Mouse (Mus musculus): ENCODE results near the gene Armc9. TPM values are rescaled to one million over a fixed set of nuclear protein-coding genes. Genes with fewer than 3 reads are reported as not detected.

Armc9 gene
- polyA plus RNA-seq, 1 experiment from 2014 or later = 32.3 TPM

GRCm38 (mm10) chr1:86156075-86156474 lies 1.5 kb downstream of the Armc9 start:
- Histone ChIP-seq H3K4me2 (no peak overlapping the region), H3K9me3 (ENCODE audit: control insufficient read depth, low read length) (no peaks in the 10 kb centered on the region), H3K27ac (ENCODE audit: low read depth, low read length) (no peak overlapping the region), H3K9ac (ENCODE audit: low read length) (0 out of 2 replicates have a peak overlapping the region, but pooled peaks have one; percentile 17), H3K36me3 (ENCODE audit: control insufficient read depth, insufficient read depth, low read length) (peaks cover 9% of the 10 kb centered on the region; the same call in 1 of the 2 replicates), H3K27me3 (ENCODE audit: control insufficient read depth, insufficient read depth, low read length) (no peaks in the 10 kb centered on the region), H3K4me3 (ENCODE audit: low read depth, low read length) (no peak overlapping the region), H3K4me1 (ENCODE audit: control insufficient read depth, insufficient read depth, low read length) (peaks cover 12% of the 10 kb centered on the region)
- no peak for DNase-seq (ENCODE audit: low spot score, missing footprints)
- WGBS = 83% methylated on average over 3 of the region's 3 CpGs
- ATAC-seq (ENCODE audit: low FRiP score) = no peak

GRCm38 (mm10) chr1:86156595-86156994 lies 2.0 kb downstream of the Armc9 start:
- Histone ChIP-seq H3K27me3 (ENCODE audit: control insufficient read depth, insufficient read depth, low read length) (no peaks in the 10 kb centered on the region), H3K9ac (ENCODE audit: low read length) (no peak overlapping the region), H3K9me3 (ENCODE audit: control insufficient read depth, low read length) (no peaks in the 10 kb centered on the region), H3K36me3 (ENCODE audit: control insufficient read depth, insufficient read depth, low read length) (peaks cover 9% of the 10 kb centered on the region; the same call in 1 of the 2 replicates), H3K4me1 (ENCODE audit: control insufficient read depth, insufficient read depth, low read length) (peaks cover 12% of the 10 kb centered on the region), H3K27ac (ENCODE audit: low read depth, low read length) (no peak overlapping the region), H3K4me2 (no peak overlapping the region), H3K4me3 (ENCODE audit: low read depth, low read length) (no peak overlapping the region)
- WGBS = 90% methylated on average over 6 of the region's 6 CpGs
- no peak for DNase-seq (ENCODE audit: low spot score, missing footprints)
- ATAC-seq (ENCODE audit: low FRiP score) = no peak

GRCm38 (mm10) chr1:86160059-86160458 lies 5.5 kb downstream of the Armc9 start:
- Histone ChIP-seq H3K27me3 (ENCODE audit: control insufficient read depth, insufficient read depth, low read length) (no peaks in the 10 kb centered on the region), H3K4me1 (ENCODE audit: control insufficient read depth, insufficient read depth, low read length) (peaks cover 6% of the 10 kb centered on the region), H3K4me3 (ENCODE audit: low read depth, low read length) (no peak overlapping the region), H3K36me3 (ENCODE audit: control insufficient read depth, insufficient read depth, low read length) (peaks cover 9% of the 10 kb centered on the region; the same call in 1 of the 2 replicates), H3K9ac (ENCODE audit: low read length) (no peak overlapping the region), H3K27ac (ENCODE audit: low read depth, low read length) (no peak overlapping the region), H3K4me2 (no peak overlapping the region), H3K9me3 (ENCODE audit: control insufficient read depth, low read length) (no peaks in the 10 kb centered on the region)
- 95% methylated on average over 6 of the region's 6 CpGs for WGBS
- ATAC-seq (ENCODE audit: low FRiP score) (no peak), DNase-seq (ENCODE audit: low spot score, missing footprints) (no peak)

GRCm38 (mm10) chr1:86160479-86160878 lies 5.9 kb downstream of the Armc9 start:
- H3K4me1 ChIP-seq (ENCODE audit: control insufficient read depth, insufficient read depth, low read length) = peaks cover 2% of the 10 kb centered on the region
- H3K36me3 ChIP-seq (ENCODE audit: control insufficient read depth, insufficient read depth, low read length) = peaks cover 9% of the 10 kb centered on the region; the same call in 1 of the 2 replicates
- 98% methylated on average over 5 of the region's 5 CpGs for WGBS
- no peak for DNase-seq (ENCODE audit: low spot score, missing footprints)
- no peak overlapping the region for H3K27ac ChIP-seq (ENCODE audit: low read depth, low read length)
- no peaks in the 10 kb centered on the region for H3K9me3 ChIP-seq (ENCODE audit: control insufficient read depth, low read length)
- no peak overlapping the region for H3K4me2 ChIP-seq
- no peak overlapping the region for H3K4me3 ChIP-seq (ENCODE audit: low read depth, low read length)
- ATAC-seq (ENCODE audit: low FRiP score) = no peak
- H3K27me3 ChIP-seq (ENCODE audit: control insufficient read depth, insufficient read depth, low read length) = no peaks in the 10 kb centered on the region
- no peak overlapping the region for H3K9ac ChIP-seq (ENCODE audit: low read length)

- Histone ChIP-seq H3K27me3 (ENCODE audit: control insufficient read depth, insufficient read depth, low read length) (no peaks in the 10 kb centered on the region), H3K4me1 (ENCODE audit: control insufficient read depth, insufficient read depth, low read length) (no peaks in the 10 kb centered on the region), H3K27ac (ENCODE audit: low read depth, low read length) (no peak overlapping the region), H3K9ac (ENCODE audit: low read length) (no peak overlapping the region), H3K4me3 (ENCODE audit: low read depth, low read length) (no peak overlapping the region), H3K9me3 (ENCODE audit: control insufficient read depth, low read length) (no peaks in the 10 kb centered on the region), H3K36me3 (ENCODE audit: control insufficient read depth, insufficient read depth, low read length) (peaks cover 9% of the 10 kb centered on the region; the same call in 1 of the 2 replicates), H3K4me2 (no peak overlapping the region)
- DNase-seq (ENCODE audit: low spot score, missing footprints) (no peak), ATAC-seq (ENCODE audit: low FRiP score) (no peak)
- WGBS = 98% methylated on average over 5 of the region's 5 CpGs
These were observed 6.5 kb downstream of the Armc9 start for GRCm38 (mm10) chr1:86161061-86161460.

- Histone ChIP-seq H3K4me1 (ENCODE audit: control insufficient read depth, insufficient read depth, low read length) (no peaks in the 10 kb centered on the region), H3K27me3 (ENCODE audit: control insufficient read depth, insufficient read depth, low read length) (no peaks in the 10 kb centered on the region), H3K9ac (ENCODE audit: low read length) (no peak overlapping the region), H3K9me3 (ENCODE audit: control insufficient read depth, low read length) (no peaks in the 10 kb centered on the region), H3K4me3 (ENCODE audit: low read depth, low read length) (no peak overlapping the region), H3K4me2 (no peak overlapping the region), H3K36me3 (ENCODE audit: control insufficient read depth, insufficient read depth, low read length) (peaks cover 3% of the 10 kb centered on the region), H3K27ac (ENCODE audit: low read depth, low read length) (no peak overlapping the region)
- ATAC-seq (ENCODE audit: low FRiP score) = no peak
- 94% methylated on average over 5 of the region's 5 CpGs for WGBS
- DNase-seq (ENCODE audit: low spot score, missing footprints) = no peak
These were observed 20.0 kb downstream of the Armc9 start for GRCm38 (mm10) chr1:86174602-86175001.

- H3K4me3 ChIP-seq (ENCODE audit: low read depth, low read length) = no peak overlapping the region
- H3K27me3 ChIP-seq (ENCODE audit: control insufficient read depth, insufficient read depth, low read length) = no peaks in the 10 kb centered on the region
- no peak overlapping the region for H3K4me2 ChIP-seq
- H3K9ac ChIP-seq (ENCODE audit: low read length) = no peak overlapping the region
- WGBS = 91% methylated on average over 2 of the region's 2 CpGs
- no peaks in the 10 kb centered on the region for H3K4me1 ChIP-seq (ENCODE audit: control insufficient read depth, insufficient read depth, low read length)
- H3K36me3 ChIP-seq (ENCODE audit: control insufficient read depth, insufficient read depth, low read length) = peaks cover 3% of the 10 kb centered on the region
- H3K27ac ChIP-seq (ENCODE audit: low read depth, low read length) = no peak overlapping the region
- no peak for ATAC-seq (ENCODE audit: low FRiP score)
- no peak for DNase-seq (ENCODE audit: low spot score, missing footprints)
- no peaks in the 10 kb centered on the region for H3K9me3 ChIP-seq (ENCODE audit: control insufficient read depth, low read length)
These were observed 21.5 kb downstream of the Armc9 start for GRCm38 (mm10) chr1:86176066-86176465.

- ATAC-seq (ENCODE audit: low FRiP score) (peak; percentile 75), DNase-seq (ENCODE audit: low spot score, missing footprints) (peak; percentile 93)
- no peaks in the 10 kb centered on the region for H3K9me3 ChIP-seq (ENCODE audit: control insufficient read depth, low read length)
- no peak overlapping the region for H3K4me3 ChIP-seq (ENCODE audit: low read depth, low read length)
- H3K4me1 ChIP-seq (ENCODE audit: control insufficient read depth, insufficient read depth, low read length) = no peaks in the 10 kb centered on the region
- H3K36me3 ChIP-seq (ENCODE audit: control insufficient read depth, insufficient read depth, low read length) = no peaks in the 10 kb centered on the region; the same call in 1 of the 2 replicates
- no peaks in the 10 kb centered on the region for H3K27me3 ChIP-seq (ENCODE audit: control insufficient read depth, insufficient read depth, low read length)
- H3K4me2 ChIP-seq = no peak overlapping the region
- 47% methylated on average over 7 of the region's 7 CpGs for WGBS
- no peak overlapping the region for H3K9ac ChIP-seq (ENCODE audit: low read length)
- no peak overlapping the region for H3K27ac ChIP-seq (ENCODE audit: low read depth, low read length)
These were observed 24.1 kb downstream of the Armc9 start for GRCm38 (mm10) chr1:86178462-86179253.

- DNase-seq (ENCODE audit: low spot score, missing footprints) (no peak), ATAC-seq (ENCODE audit: low FRiP score) (no peak)
- Histone ChIP-seq H3K4me1 (ENCODE audit: control insufficient read depth, insufficient read depth, low read length) (no peaks in the 10 kb centered on the region), H3K4me2 (no peak overlapping the region), H3K27me3 (ENCODE audit: control insufficient read depth, insufficient read depth, low read length) (no peaks in the 10 kb centered on the region), H3K9ac (ENCODE audit: low read length) (no peak overlapping the region), H3K4me3 (ENCODE audit: low read depth, low read length) (no peak overlapping the region), H3K27ac (ENCODE audit: low read depth, low read length) (no peak overlapping the region), H3K9me3 (ENCODE audit: control insufficient read depth, low read length) (no peaks in the 10 kb centered on the region), H3K36me3 (ENCODE audit: control insufficient read depth, insufficient read depth, low read length) (no peaks in the 10 kb centered on the region)
- WGBS = 83% methylated on average over 5 of the region's 5 CpGs
These were observed 27.6 kb downstream of the Armc9 start for GRCm38 (mm10) chr1:86182004-86182709.
